Mouse (Mus musculus): ENCODE results near the gene Tanc1.

DNA sequence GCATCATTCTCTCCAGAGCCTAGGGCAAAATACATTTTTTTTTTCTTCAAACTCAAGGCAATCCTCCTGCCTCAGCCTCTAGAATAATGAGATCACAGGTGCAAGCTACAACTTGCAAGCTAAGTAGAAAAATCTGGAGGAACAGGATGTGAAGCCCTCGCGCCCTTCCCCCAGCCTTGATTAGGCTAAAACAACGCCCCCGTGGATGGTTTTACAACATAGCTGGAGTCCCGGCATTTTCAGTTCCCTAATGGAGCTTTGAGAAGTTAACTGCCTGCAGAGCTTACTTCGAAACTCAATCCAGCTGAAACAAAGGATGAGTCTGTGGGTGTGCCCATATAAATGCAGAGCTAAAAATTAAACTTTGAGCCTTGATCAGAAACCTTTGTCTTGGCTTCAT is 277.9 kb downstream of the Tanc1 start:
- TF ChIP-seq CTCF (conservative IDR thresholded peaks at IDR 0.05; ENCODE audit: low read length) (no peak), NANOG (IDR thresholded peaks at IDR 0.05; ENCODE audit: borderline replicate concordance, low read length) (no peak)

Data from E14TG2a.4 (cell line).